Mouse (Mus musculus) midbrain, embryonic 11.5 days (tissue): ENCODE data around the gene Dennd1a. TPM values are rescaled to one million over a fixed set of nuclear protein-coding genes. Genes with fewer than 3 reads are reported as not detected.

Experiments used
- ATAC-seq: fragments of 200-750 bp; cut with Nextera tagmentation; 2 replicates; pipeline ENCODE4 v1.8.0; 2017; ENCODE audit warnings: moderate TSS enrichment, moderate library complexity; ENCODE audit not compliant: low FRiP score
- DNase-seq: peaks from one replicate; pipeline ENCODE4 v3.0.0; 2015; ENCODE audit warnings: low spot score; ENCODE audit errors: missing footprints
- H3K27ac ChIP-seq: fragments of 300-500 bp; sonication (generic); 2 replicates; pipeline ENCODE4 v1.5.1; 2014; ENCODE audit warnings: low read depth, low read length
- H3K27me3 ChIP-seq: fragments of 300-500 bp; sonication (generic); 2 replicates; pipeline ENCODE4 v1.6.1; 2014; ENCODE audit warnings: mild to moderate bottlenecking, low read length, moderate library complexity, mixed read lengths; ENCODE audit not compliant: control insufficient read depth, insufficient read depth
- H3K36me3 ChIP-seq: fragments of 300-500 bp; sonication (generic); 2 replicates; pipeline ENCODE4 v1.6.1; 2014; ENCODE audit warnings: mild to moderate bottlenecking, low read length, moderate library complexity, mixed read lengths; ENCODE audit not compliant: control insufficient read depth, insufficient read depth
- H3K4me1 ChIP-seq: fragments of 300-500 bp; sonication (generic); 2 replicates; pipeline ENCODE4 v1.6.1; 2014; ENCODE audit warnings: low read length; ENCODE audit not compliant: control insufficient read depth, insufficient read depth
- H3K4me2 ChIP-seq: fragments of 300-500 bp; sonication (generic); 2 replicates; pipeline ENCODE4 v1.6.1; 2014; ENCODE audit warnings: mild to moderate bottlenecking, moderate library complexity
- H3K4me3 ChIP-seq: fragments of 300-500 bp; sonication (generic); 2 replicates; pipeline ENCODE4 v1.5.1; 2014; ENCODE audit warnings: low read depth, low read length
- H3K9ac ChIP-seq: fragments of 300-500 bp; sonication (generic); 2 replicates; pipeline ENCODE4 v1.6.1; 2014; ENCODE audit warnings: low read length
- H3K9me3 ChIP-seq: fragments of 300-500 bp; sonication (generic); 2 replicates; pipeline ENCODE4 v1.6.1; 2016; ENCODE audit warnings: low read length; ENCODE audit not compliant: control insufficient read depth
- WGBS: fragments of 180-500 bp; shearing (Covaris S2); extraction: QIAGEN DNeasy Blood & Tissue Kit; methylation state at CpG from one replicate; pipeline ENCODE4 v1.1.7; 2014; 5-methylcytosine and 5-hydroxymethylcytosine counted together
- polyA plus RNA-seq: library from polyadenylated mRNA; unstranded; fragments of >200 nt; fragmentation: Nextera tagmentation; extraction: Ambion mirVana; gene quantifications from 2 replicates; pipeline ENCODE4 v1.2.1, GENCODE M21; 2014

Gene Dennd1a
- polyA plus RNA-seq, 1 experiment from 2014 or later, result 8.8 TPM

DNA sequence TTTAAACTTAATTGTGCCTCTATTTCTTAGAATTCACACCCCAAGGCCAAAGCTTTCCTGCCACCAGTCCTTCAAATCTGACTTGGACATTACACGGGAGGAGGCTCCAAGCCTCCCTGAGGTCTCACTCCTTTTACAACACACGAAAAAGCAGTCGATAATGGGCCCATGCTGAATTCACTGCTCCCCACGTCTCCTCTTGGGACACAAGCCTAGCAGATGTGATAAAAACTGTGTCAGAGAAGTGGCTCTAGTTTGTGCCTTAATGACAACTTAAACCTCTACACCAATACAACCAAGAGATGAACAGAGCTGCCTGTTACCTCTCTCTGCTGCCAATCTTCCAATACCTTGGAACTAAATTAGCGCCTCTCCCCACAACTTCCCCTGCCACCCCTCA lies 144.3 kb downstream of the Dennd1a start:
- WGBS, result 30% methylated on average over 5 of the region's 5 CpGs
- peak; percentile 89 for DNase-seq
- Histone ChIP-seq H3K27ac (peak overlapping the region; percentile 15; the same call in 1 of the 2 replicates), H3K9ac (no peak overlapping the region), H3K9me3 (no peaks in the 10 kb centered on the region), H3K4me2 (no peak overlapping the region), H3K4me1 (peaks cover 36% of the 10 kb centered on the region), H3K4me3 (no peak overlapping the region), H3K36me3 (no peaks in the 10 kb centered on the region), H3K27me3 (0 out of 2 replicates have a peak, but pooled peaks cover 3% of the 10 kb centered on the region)
- ATAC-seq, result no peak

- Histone ChIP-seq H3K4me1 (peaks cover 38% of the 10 kb centered on the region), H3K9me3 (no peaks in the 10 kb centered on the region), H3K27ac (no peak overlapping the region), H3K4me3 (no peak overlapping the region), H3K4me2 (no peak overlapping the region), H3K36me3 (no peaks in the 10 kb centered on the region), H3K9ac (no peak overlapping the region), H3K27me3 (0 out of 2 replicates have a peak, but pooled peaks cover 3% of the 10 kb centered on the region)
- no peak for ATAC-seq
- peak; percentile 80 for DNase-seq
- WGBS, result 71% methylated on average over 2 of the region's 2 CpGs
These were observed 145.0 kb downstream of the Dennd1a start for GRCm38 (mm10) chr2:38142210-38142609.

GRCm38 (mm10) chr2:38139536-38139935 lies 147.7 kb downstream of the Dennd1a start:
- Histone ChIP-seq H3K36me3 (no peaks in the 10 kb centered on the region), H3K4me1 (peaks cover 33% of the 10 kb centered on the region), H3K4me3 (no peak overlapping the region), H3K9me3 (no peaks in the 10 kb centered on the region), H3K27ac (no peak overlapping the region), H3K9ac (no peak overlapping the region), H3K4me2 (no peak overlapping the region), H3K27me3 (no peaks in the 10 kb centered on the region)
- ATAC-seq (no peak), DNase-seq (peak; percentile 76)
- WGBS, result 60% methylated on average over 3 of the region's 3 CpGs

- no peaks in the 10 kb centered on the region for H3K36me3 ChIP-seq
- H3K4me2 ChIP-seq, result no peak overlapping the region
- H3K4me3 ChIP-seq, result no peak overlapping the region
- H3K9me3 ChIP-seq, result no peaks in the 10 kb centered on the region
- H3K27ac ChIP-seq, result no peak overlapping the region
- DNase-seq (peak; percentile 82), ATAC-seq (peak; percentile 71)
- H3K9ac ChIP-seq, result no peak overlapping the region
- H3K27me3 ChIP-seq, result no peaks in the 10 kb centered on the region
- WGBS, result 44% methylated on average over 5 of the region's 5 CpGs
- H3K4me1 ChIP-seq, result peaks cover 24% of the 10 kb centered on the region
These were observed 150.1 kb downstream of the Dennd1a start for GRCm38 (mm10) chr2:38137086-38137485.

GRCm38 (mm10) chr2:38135427-38135826 lies 151.8 kb downstream of the Dennd1a start:
- DNase-seq, result peak; percentile 85
- no peaks in the 10 kb centered on the region for H3K27me3 ChIP-seq
- H3K4me3 ChIP-seq, result no peak overlapping the region
- no peaks in the 10 kb centered on the region for H3K9me3 ChIP-seq
- H3K27ac ChIP-seq, result no peak overlapping the region
- peaks cover 17% of the 10 kb centered on the region for H3K4me1 ChIP-seq
- 49% methylated on average over 3 of the region's 3 CpGs for WGBS
- no peak overlapping the region for H3K9ac ChIP-seq
- ATAC-seq, result peak; percentile 50; the same call in 1 of the 2 replicates
- no peaks in the 10 kb centered on the region for H3K36me3 ChIP-seq
- H3K4me2 ChIP-seq, result no peak overlapping the region

DNA sequence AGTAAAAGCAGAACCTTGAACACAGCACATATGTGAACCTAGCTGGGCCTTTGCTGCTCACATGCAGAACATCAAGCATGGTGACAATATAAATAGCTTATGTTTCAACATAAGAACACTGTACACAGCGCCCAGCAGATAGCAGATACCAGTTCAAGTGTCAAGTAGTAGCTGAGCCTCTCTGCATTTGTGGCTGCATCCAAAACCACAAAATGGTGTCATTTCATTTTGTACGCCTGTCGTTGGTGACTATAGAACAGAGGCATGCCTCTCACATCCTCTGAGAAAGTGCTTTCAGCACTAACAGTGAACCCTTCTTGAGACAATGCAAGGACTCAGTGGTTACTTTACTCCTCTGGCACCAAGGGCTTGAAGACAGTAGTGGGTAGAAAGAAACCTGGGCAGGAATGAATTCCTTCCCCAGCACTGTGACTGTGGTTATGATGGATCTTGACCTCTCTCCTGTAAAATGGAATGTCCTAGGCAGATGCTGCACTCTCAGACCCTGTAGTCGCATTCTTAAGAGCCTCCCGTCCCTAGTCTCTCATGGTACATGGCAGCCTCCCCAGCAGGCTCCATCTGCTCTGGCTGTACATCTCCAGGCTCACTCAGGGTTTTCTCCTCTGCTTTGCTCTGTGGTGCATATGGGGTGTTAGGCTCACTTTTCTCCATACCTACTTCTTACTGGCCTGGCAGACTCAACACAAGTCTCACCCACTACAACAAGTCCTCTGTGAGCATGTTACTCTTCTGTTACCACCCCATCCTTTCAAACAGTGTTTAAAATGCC lies 154.0 kb downstream of the Dennd1a start:
- Histone ChIP-seq H3K27me3 (no peaks in the 10 kb centered on the region), H3K27ac (no peak overlapping the region), H3K36me3 (no peaks in the 10 kb centered on the region), H3K9ac (no peak overlapping the region), H3K4me3 (no peak overlapping the region), H3K9me3 (no peaks in the 10 kb centered on the region), H3K4me1 (peaks cover 10% of the 10 kb centered on the region), H3K4me2 (no peak overlapping the region)
- DNase-seq (peak; percentile 8), ATAC-seq (no peak)
- 86% methylated on average over 5 of the region's 5 CpGs for WGBS

- no peaks in the 10 kb centered on the region for H3K27me3 ChIP-seq
- DNase-seq, result peak; percentile 23
- H3K27ac ChIP-seq, result no peak overlapping the region
- H3K9me3 ChIP-seq, result no peaks in the 10 kb centered on the region
- WGBS, result 83% methylated on average over 1 of the region's 1 CpGs
- H3K9ac ChIP-seq, result no peak overlapping the region
- no peak for ATAC-seq
- no peaks in the 10 kb centered on the region for H3K36me3 ChIP-seq
- no peak overlapping the region for H3K4me2 ChIP-seq
- peaks cover 7% of the 10 kb centered on the region for H3K4me1 ChIP-seq
- H3K4me3 ChIP-seq, result no peak overlapping the region
These were observed 154.9 kb downstream of the Dennd1a start for GRCm38 (mm10) chr2:38132233-38132822.

GRCm38 (mm10) chr2:38131538-38131937 lies 155.7 kb downstream of the Dennd1a start:
- 81% methylated on average over 1 of the region's 1 CpGs for WGBS
- Histone ChIP-seq H3K9ac (no peak overlapping the region), H3K36me3 (no peaks in the 10 kb centered on the region), H3K4me1 (peaks cover 4% of the 10 kb centered on the region), H3K27ac (no peak overlapping the region), H3K27me3 (no peaks in the 10 kb centered on the region), H3K4me2 (no peak overlapping the region), H3K9me3 (no peaks in the 10 kb centered on the region), H3K4me3 (no peak overlapping the region)
- ATAC-seq (no peak), DNase-seq (no peak)
